Mouse (Mus musculus): ENCODE results near the gene H2-M5.

GRCm38 (mm10) chr17:37012141-37012540, 22.8 kb upstream of the H2-M5 start:
- no peak for TF ChIP-seq GATA1 (IDR thresholded peaks at IDR 0.05; ENCODE audit: borderline replicate concordance, low read length)
- TF ChIP-seq CTCF (IDR thresholded peaks at IDR 0.05; ENCODE audit: low read depth, low read length): no peak
- no peak for TF ChIP-seq TAL1 (conservative IDR thresholded peaks at IDR 0.05; ENCODE audit: low read depth, low read length)
- TF ChIP-seq POLR2AphosphoS5 (IDR thresholded peaks at IDR 0.05; ENCODE audit: insufficient replicate concordance, low read depth, low read length): no peak
